Mouse (Mus musculus) liver, embryonic 16.5 days (tissue): ENCODE measurements around the gene Znrf2. TPM values are rescaled to one million over a fixed set of nuclear protein-coding genes. Genes with fewer than 3 reads are reported as not detected.

ENCODE experiments used
- ATAC-seq: fragments of 200-750 bp; cut with Nextera tagmentation; 2 replicates; pipeline ENCODE4 v1.8.0; 2017; ENCODE audit warnings: low read depth, mild to moderate bottlenecking, moderate number of reproducible peaks, moderate library complexity
- H3K27ac ChIP-seq: fragments of 300-500 bp; sonication (generic); 2 replicates; pipeline ENCODE4 v1.5.1; 2014; ENCODE audit warnings: mild to moderate bottlenecking, low read length
- H3K27me3 ChIP-seq: fragments of 300-500 bp; sonication (generic); 2 replicates; pipeline ENCODE4 v1.6.1; 2014; ENCODE audit warnings: low read depth, low read length, mixed read lengths; ENCODE audit not compliant: control insufficient read depth, insufficient read depth
- H3K36me3 ChIP-seq: fragments of 300-500 bp; sonication (generic); 2 replicates; pipeline ENCODE4 v1.6.1; 2014; ENCODE audit warnings: mild to moderate bottlenecking; ENCODE audit not compliant: control insufficient read depth, insufficient read depth
- H3K4me1 ChIP-seq: fragments of 300-500 bp; sonication (generic); 2 replicates; pipeline ENCODE4 v1.6.1; 2014; ENCODE audit warnings: low read depth, low read length, mixed read lengths; ENCODE audit not compliant: control insufficient read depth
- H3K4me2 ChIP-seq: fragments of 300-500 bp; sonication (generic); 2 replicates; pipeline ENCODE4 v1.6.1; 2014; ENCODE audit warnings: low read depth, low read length, mixed read lengths
- H3K4me3 ChIP-seq: fragments of 300-500 bp; sonication (generic); 2 replicates; pipeline ENCODE4 v1.5.1; 2014; ENCODE audit warnings: low read depth, mild to moderate bottlenecking, low read length
- H3K9ac ChIP-seq: fragments of 300-500 bp; sonication (generic); 2 replicates; pipeline ENCODE4 v1.6.1; 2014; ENCODE audit warnings: low read depth, low read length
- H3K9me3 ChIP-seq: fragments of 300-500 bp; sonication (generic); replicated peaks from 2 replicates; pipeline ENCODE4 v1.6.1; 2016; ENCODE audit warnings: low read length; ENCODE audit not compliant: control insufficient read depth
- WGBS: fragments of 180-500 bp; shearing (Covaris S2); extraction: QIAGEN DNeasy Blood & Tissue Kit; methylation state at CpG from one replicate; pipeline ENCODE4 v1.1.7; 2014; ENCODE audit not compliant: insufficient replicate concordance; 5-methylcytosine and 5-hydroxymethylcytosine counted together
- polyA plus RNA-seq: library from polyadenylated mRNA; unstranded; fragments of >200 nt; fragmentation: Nextera tagmentation; extraction: Ambion mirVana; gene quantifications from 2 replicates; pipeline ENCODE4 v1.2.1, GENCODE M21; 2015

The Znrf2 gene
- polyA plus RNA-seq, 1 experiment from 2014 or later: 1.8 TPM

DNA sequence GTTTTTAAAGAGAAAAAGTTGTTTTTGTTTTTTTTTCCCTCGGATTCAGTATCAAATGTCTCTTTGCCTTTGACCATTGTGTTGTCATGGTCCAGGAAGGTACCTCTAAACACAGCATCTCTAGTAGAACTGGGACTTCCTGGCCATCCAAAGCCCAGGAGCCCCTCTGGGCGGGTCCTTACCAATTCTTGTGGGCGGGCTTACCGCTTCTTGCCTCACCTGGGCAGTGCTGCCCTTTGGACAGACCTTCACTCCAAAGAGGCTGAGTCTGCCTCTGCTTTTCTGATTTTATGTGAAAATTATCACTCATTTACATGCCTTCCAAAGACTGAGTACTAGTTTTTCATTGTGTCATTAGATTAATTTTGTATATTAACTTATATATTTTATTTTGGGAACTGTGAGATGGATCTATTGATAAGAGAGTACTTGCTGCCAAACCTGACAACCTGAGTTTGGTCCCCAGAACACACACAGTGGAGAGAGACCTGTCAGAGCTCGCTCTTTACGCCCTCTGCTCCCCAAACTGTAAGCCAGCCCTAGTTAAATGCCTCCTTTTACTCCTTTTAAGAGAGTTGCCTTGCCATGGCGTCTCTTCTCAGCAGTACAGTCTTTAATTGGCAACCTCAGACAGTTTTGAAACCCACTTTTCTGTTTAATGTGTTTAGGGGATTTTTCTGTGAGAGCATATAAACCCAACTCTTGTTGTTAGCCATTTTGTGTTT is 13.5 kb downstream of the Znrf2 start:
- H3K36me3 ChIP-seq: no peaks in the 10 kb centered on the region
- no peak for ATAC-seq
- no peaks in the 10 kb centered on the region for H3K27me3 ChIP-seq
- 77% methylated on average over 7 of the region's 7 CpGs for WGBS
- H3K4me1 ChIP-seq: peaks cover 17% of the 10 kb centered on the region
- no peak overlapping the region for H3K27ac ChIP-seq
- no peak overlapping the region for H3K9ac ChIP-seq
- no peaks in the 10 kb centered on the region for H3K9me3 ChIP-seq
- no peak overlapping the region for H3K4me3 ChIP-seq
- H3K4me2 ChIP-seq: no peak overlapping the region

DNA sequence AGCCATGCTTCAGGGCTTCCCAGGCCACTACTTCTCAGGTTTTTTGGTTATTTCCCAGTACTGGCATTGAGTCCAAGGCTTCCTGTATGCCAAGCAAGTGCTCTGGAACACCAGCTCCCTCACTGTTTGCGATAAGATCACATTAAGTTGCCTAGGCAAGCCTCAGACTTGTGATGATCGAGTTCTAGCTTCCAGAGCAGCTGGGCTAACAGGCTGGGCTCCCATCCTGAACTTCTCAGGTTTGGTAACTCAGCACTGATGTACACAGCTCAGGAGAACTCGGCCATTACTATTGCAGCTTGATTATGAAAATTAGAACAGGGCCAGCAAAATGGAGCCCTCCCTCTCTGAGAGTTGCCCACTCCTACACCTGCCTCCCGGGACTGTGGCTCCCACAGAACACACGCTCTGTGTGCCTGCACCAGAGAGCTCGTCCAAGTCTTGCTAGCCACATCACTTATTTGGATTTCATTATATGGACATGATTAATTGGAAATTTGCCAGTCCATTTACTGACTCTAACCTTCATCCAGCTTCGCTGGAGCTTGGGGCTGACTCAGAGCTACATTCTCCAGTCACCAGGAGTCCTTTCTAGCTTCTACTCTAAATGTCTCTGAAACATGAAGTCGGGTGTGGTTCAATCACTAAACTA is 14.5 kb downstream of the Znrf2 start:
- H3K27ac ChIP-seq: no peak overlapping the region
- H3K4me3 ChIP-seq: no peak overlapping the region
- no peaks in the 10 kb centered on the region for H3K27me3 ChIP-seq
- H3K9me3 ChIP-seq: no peaks in the 10 kb centered on the region
- WGBS: 66% methylated on average over 8 of the region's 8 CpGs
- no peak overlapping the region for H3K9ac ChIP-seq
- no peak for ATAC-seq
- no peak overlapping the region for H3K4me2 ChIP-seq
- peaks cover 17% of the 10 kb centered on the region for H3K4me1 ChIP-seq
- H3K36me3 ChIP-seq: no peaks in the 10 kb centered on the region

DNA sequence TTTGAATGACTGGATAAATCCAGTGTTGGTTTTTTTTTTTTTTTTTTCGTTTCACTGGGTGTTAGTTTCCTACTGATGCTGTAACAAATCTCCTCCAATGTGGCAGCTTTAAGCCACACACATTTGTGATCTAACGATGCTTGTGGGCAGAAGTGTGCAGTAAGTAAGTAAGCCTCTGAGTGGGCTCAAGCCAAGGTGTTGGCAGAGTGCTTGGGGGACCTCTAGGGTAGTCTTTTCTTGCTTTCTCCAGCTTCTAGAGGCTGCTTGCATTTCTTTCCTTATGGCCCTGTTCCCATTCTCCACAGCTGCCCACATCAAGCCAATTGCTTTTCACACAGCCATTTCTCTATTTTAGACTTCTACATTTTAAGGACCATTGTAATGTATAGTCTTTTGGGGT is 16.7 kb downstream of the Znrf2 start:
- H3K27ac ChIP-seq: no peak overlapping the region
- no peaks in the 10 kb centered on the region for H3K9me3 ChIP-seq
- no peak overlapping the region for H3K4me2 ChIP-seq
- no peaks in the 10 kb centered on the region for H3K27me3 ChIP-seq
- peaks cover under 1% of the 10 kb centered on the region for H3K4me1 ChIP-seq
- H3K36me3 ChIP-seq: no peaks in the 10 kb centered on the region
- no peak for ATAC-seq
- H3K4me3 ChIP-seq: no peak overlapping the region
- H3K9ac ChIP-seq: no peak overlapping the region
- 55% methylated on average over 2 of the region's 2 CpGs for WGBS

DNA sequence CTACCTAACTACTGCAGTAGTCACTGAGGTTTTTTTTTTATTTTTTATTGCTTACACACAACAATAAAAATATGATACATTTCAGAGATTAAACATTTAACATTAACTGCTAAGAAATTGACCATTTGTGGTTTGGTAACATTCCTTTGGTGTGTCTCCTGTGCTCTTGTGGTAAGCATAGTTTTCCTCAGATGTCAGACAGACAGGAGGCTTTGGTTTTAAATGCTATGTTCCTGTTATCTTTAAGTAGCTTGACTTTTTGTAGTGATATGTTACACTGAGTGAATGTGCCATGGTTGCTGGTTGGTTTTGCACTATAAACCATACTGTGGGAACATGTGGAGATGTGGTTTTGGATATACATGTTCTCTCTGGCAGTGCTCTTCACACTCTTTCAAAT is 19.9 kb downstream of the Znrf2 start:
- H3K4me2 ChIP-seq: no peak overlapping the region
- no peak overlapping the region for H3K4me3 ChIP-seq
- H3K9ac ChIP-seq: no peak overlapping the region
- no peak for ATAC-seq
- H3K4me1 ChIP-seq: no peaks in the 10 kb centered on the region
- H3K9me3 ChIP-seq: no peaks in the 10 kb centered on the region
- no peaks in the 10 kb centered on the region for H3K27me3 ChIP-seq
- H3K27ac ChIP-seq: no peak overlapping the region
- no peaks in the 10 kb centered on the region for H3K36me3 ChIP-seq

DNA sequence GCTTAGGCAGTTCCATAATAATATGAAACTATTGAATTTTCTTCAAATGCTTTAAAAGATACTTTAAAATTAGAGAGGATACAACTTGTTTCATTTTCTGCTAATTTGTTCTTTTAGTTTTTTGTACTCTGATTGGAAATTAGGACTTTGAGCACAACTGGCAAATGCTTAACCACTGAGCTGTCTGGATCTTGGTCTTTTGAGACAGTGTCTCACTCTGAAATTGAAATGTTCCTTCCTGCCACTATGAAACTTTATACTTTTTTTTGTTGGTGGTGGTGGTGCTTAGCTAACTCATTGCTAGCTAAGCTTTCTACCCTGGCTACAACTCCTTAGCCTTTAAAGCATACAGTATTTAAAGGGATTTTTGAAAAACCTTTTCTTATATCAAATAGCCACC is 24.7 kb downstream of the Znrf2 start:
- Histone ChIP-seq H3K9ac (no peak overlapping the region), H3K4me2 (no peak overlapping the region), H3K27ac (no peak overlapping the region), H3K27me3 (no peaks in the 10 kb centered on the region), H3K4me1 (no peaks in the 10 kb centered on the region), H3K36me3 (no peaks in the 10 kb centered on the region), H3K4me3 (no peak overlapping the region), H3K9me3 (no peaks in the 10 kb centered on the region)
- no peak for ATAC-seq

DNA sequence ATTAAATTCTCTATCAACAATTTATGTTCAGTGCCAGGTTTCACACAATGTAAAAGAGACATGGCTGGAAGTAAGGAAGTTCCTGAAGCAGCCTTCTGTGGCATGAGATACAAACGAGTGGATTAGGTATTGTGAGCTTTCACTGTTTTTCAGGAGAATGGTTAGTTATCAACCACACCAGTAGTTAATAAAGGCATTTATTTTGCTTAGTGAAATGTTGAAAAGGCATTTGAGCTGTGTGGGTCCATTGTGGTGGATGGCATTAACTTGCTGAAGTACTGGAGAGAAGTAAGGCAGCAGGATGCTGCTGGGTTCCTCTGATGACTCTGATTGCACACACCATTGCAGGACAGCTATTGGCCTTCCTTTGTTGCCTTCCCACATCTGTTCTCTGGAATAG is 25.3 kb downstream of the Znrf2 start:
- no peak overlapping the region for H3K27ac ChIP-seq
- no peaks in the 10 kb centered on the region for H3K9me3 ChIP-seq
- ATAC-seq: no peak
- no peak overlapping the region for H3K9ac ChIP-seq
- no peak overlapping the region for H3K4me3 ChIP-seq
- H3K27me3 ChIP-seq: no peaks in the 10 kb centered on the region
- 27% methylated on average over 1 of the region's 1 CpGs for WGBS
- H3K4me2 ChIP-seq: no peak overlapping the region
- no peaks in the 10 kb centered on the region for H3K4me1 ChIP-seq
- H3K36me3 ChIP-seq: no peaks in the 10 kb centered on the region

DNA sequence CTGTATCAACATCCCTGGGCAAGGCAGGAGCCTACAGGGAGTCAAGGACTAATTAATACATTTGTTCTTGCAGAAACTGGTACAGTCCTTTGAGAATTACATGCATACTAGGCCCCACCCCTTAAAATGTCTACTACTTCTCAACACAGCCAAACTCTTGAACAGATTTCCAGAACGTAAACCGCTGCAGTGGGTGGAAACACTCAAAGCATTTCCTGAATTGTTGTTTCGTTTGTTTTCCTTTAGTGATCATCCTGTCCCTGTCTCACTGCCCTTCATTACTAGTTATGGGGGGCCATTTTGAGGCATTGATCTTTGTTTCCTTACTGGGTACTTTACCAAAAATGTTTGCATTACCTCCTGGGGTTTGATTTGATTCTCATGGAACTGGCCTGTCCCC is 31.8 kb downstream of the Znrf2 start:
- H3K27ac ChIP-seq: no peak overlapping the region
- no peaks in the 10 kb centered on the region for H3K9me3 ChIP-seq
- ATAC-seq: no peak
- H3K36me3 ChIP-seq: no peaks in the 10 kb centered on the region
- no peaks in the 10 kb centered on the region for H3K27me3 ChIP-seq
- H3K9ac ChIP-seq: no peak overlapping the region
- H3K4me3 ChIP-seq: no peak overlapping the region
- H3K4me2 ChIP-seq: no peak overlapping the region
- peaks cover 31% of the 10 kb centered on the region for H3K4me1 ChIP-seq
- WGBS: 60% methylated on average over 3 of the region's 3 CpGs

DNA sequence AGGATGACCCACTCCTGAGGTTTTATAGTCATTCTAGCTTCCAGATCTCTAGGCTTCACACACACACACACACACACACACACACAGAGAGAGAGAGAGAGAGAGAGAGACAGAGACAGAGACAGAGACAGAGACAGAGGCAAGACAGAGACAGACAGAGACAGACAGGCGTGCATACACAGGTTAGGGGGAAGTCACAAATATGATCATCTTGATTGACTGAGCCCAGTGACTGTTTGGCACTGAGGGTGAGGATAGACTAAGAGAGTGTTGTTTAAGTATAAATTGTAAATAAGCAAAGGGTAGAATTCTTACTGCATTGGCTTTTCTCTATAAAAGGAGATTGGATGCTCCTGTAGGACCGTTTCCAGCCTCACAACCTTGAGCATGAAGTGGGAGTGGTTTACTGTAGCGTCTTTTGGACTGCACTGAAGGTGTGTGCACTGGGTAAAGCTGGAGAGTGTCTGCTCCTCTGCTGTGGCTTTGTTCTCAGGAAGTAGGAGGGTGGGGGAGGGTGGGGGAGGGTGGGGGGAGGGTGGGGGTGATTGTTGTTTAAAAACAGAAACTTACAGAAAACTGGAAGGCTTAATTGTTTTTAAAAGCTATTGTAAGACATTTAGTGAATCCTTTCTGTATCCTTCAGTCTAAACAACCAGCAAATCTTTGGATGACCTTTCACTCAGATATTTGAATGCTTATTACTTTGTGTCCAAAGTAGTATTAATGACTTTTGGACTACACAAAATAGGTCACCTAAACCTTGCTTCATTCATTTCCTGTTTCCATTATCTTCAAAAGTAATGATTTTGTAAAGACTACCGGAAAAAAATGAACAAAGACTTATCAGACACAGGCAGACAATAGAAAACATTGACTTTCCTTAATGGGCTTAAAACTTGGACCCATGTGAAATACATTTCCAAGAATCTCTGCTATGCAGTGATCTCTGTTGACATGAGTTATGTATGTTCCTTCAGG is 32.8 kb downstream of the Znrf2 start:
- H3K27ac ChIP-seq: no peak overlapping the region
- 14% methylated on average over 4 of the region's 4 CpGs for WGBS
- H3K4me2 ChIP-seq: no peak overlapping the region
- H3K36me3 ChIP-seq: no peaks in the 10 kb centered on the region
- no peak for ATAC-seq
- H3K27me3 ChIP-seq: no peaks in the 10 kb centered on the region
- H3K4me3 ChIP-seq: no peak overlapping the region
- H3K9ac ChIP-seq: no peak overlapping the region
- peaks cover 31% of the 10 kb centered on the region for H3K4me1 ChIP-seq
- no peaks in the 10 kb centered on the region for H3K9me3 ChIP-seq

DNA sequence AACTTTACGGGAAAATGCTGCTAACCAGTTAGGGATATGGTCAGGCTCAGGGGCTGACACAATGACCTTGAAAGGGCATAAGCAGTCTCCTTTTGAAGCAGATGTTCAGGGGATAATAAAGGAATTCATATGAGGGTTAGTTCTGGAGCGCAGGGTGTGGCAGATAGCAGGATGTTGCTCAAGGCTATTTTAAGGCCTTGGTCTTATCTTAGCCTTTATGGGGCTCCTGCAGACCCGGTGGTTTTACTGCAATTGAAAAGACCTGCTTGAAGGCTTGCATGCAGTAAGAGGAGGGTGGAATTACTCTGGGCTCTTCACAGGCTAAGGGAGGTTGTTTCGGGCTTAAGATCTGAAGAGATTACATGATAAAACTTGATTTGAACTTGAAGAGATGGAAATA is 35.1 kb downstream of the Znrf2 start:
- ATAC-seq: peak; percentile 76
- Histone ChIP-seq H3K9me3 (no peaks in the 10 kb centered on the region), H3K27me3 (no peaks in the 10 kb centered on the region), H3K4me3 (no peak overlapping the region), H3K4me1 (peaks cover 31% of the 10 kb centered on the region), H3K4me2 (peak overlapping the region; percentile 39), H3K36me3 (no peaks in the 10 kb centered on the region), H3K9ac (no peak overlapping the region), H3K27ac (no peak overlapping the region)
- WGBS: 24% methylated on average over 4 of the region's 4 CpGs
